Mouse (Mus musculus) embryo, embryonic 11 days (tissue): ENCODE data around the gene Gsk3a.
A peak's percentile ranks its signal among the peaks of the same experiment; 100 is the strongest.
"Not testable (repeated sequence)": the region's sequence is repeated elsewhere in the genome, so short reads cannot be mapped to it uniquely, and the experiment has no call there.

Experiments used
- DNase-seq: peaks from one replicate; pipeline ENCODE4 v3.0.0-alpha.2; 2015

The Gsk3a gene

GRCm38 (mm10) chr7:25272445-25273258 is 35.0 kb upstream of the Gsk3a start:
- no peak for DNase-seq

GRCm38 (mm10) chr7:25271651-25272444 is 34.2 kb upstream of the Gsk3a start:
- DNase-seq, result no peak

- no peak for DNase-seq
Observed at GRCm38 (mm10) chr7:25270652-25271633, 33.3 kb upstream of the Gsk3a start.

GRCm38 (mm10) chr7:25269545-25270271 is 32.1 kb upstream of the Gsk3a start:
- no peak for DNase-seq

GRCm38 (mm10) chr7:25269029-25269428 is 31.4 kb upstream of the Gsk3a start:
- no peak for DNase-seq

- no peak for DNase-seq
Observed at GRCm38 (mm10) chr7:25268588-25268987, 30.9 kb upstream of the Gsk3a start.

GRCm38 (mm10) chr7:25267751-25268463 is 30.3 kb upstream of the Gsk3a start:
- DNase-seq, result peak; percentile 100

GRCm38 (mm10) chr7:25267301-25267750 is 29.7 kb upstream of the Gsk3a start, which contains the start of gene Cic:
TSS of gene Cic (plus strand) at chr7:25267704.
- peak; percentile 100 for DNase-seq

GRCm38 (mm10) chr7:25266180-25266962 is 28.7 kb upstream of the Gsk3a start:
- no peak for DNase-seq

DNA sequence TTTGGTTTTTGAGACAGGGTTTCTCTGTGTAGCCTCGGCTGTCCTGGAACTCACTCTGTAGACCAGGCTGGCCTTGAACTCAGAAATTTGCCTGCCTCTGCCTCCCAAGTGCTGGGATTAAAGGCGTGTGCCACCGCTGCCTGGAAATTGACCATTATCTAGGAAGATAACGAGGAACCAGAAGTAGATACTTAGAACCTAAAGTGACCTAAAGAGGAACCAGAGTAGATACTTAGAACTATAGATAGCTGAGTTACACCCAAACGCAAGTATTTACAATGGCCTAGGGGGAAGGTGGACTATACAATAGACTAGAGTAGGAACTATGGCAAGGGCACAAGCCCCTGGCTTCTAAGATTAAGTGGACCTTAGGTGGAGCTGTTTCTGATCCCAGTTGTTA is 28.1 kb upstream of the Gsk3a start:
- DNase-seq, result not testable (repeated sequence)

DNA sequence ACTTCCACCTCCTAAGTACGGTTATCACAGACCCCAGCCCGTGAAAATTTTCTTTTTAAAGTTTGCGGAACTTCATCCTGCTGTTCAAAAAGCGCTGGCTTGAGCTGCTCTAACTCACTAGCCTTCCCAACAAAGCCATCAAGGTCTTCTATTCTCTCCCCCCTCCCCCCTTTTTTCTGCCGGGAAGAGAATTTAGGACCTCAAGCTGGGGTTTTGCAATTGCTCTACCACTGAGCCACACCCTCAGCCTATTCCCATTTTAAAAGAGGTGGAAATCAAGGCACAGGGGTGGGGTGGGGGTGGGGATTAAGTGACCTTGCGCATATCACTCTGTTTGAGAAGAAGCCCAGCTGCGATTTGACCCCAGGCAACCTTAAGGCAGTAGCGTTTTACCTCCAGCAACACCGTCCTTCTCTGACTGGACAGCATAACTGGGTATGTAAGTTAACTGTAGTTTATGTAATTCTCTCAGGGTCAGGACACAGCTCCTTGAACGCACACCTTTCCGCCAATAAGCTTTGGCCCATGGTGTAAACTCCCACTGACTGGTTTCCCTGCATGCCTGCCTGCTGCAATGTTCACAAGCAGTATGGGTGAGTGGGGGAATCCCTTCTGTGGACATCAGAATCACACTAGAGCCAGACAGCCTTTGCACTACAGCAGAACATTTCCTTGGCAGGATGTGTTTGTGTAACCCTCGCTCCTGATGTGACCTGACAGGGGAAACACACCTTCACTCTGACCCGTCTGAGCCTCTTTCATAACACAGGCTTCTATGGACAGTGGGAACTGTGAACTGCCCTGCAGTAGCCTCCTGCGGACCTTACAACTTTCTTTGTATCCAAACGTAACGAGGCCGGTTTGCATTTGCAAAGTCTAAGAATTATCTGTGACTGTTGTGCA is 26.6 kb upstream of the Gsk3a start:
- no peak for DNase-seq

DNA sequence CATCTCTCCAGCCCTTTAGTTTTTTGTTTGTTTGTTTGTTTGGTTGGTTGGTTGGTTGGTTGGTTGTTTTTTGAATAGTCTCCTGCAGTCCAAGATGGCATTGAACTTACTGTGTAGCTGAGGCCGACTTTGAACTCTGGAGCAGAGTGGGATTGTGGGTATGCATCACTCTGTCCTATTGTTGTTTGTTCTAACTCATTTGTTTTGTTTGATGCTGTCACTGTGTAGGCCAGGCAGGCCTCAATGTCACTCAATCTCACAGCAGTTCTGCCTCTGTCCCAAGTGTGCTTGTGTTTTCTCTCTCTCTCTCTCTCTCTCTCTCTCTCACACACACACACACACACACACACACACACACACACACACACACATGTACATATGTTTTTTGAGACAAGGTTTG is 24.2 kb upstream of the Gsk3a start:
- DNase-seq, result no peak

DNA sequence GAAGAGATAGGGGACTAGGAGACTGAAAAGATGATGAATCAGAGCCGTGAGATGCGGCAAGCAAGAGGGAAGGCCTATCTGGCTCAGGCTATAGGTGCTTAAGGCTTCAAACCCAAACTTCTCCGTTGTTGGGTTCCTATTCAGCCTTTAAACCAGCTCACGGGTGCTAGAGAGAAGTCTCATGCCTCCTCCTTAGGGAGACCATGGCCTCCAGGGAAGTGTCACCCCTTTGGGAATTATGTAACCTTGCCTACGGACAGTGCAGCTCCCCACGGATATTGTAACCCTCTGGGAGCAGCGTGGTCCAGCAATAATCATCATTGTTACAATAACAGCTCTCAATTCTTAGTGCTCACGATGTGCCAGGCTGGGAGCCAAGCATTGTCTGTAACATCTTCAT is 14.2 kb upstream of the Gsk3a start:
- no peak for DNase-seq

- peak; percentile 81 for DNase-seq
Observed at GRCm38 (mm10) chr7:25251071-25251791, 13.6 kb upstream of the Gsk3a start.

- DNase-seq, result peak; percentile 95
Observed at GRCm38 (mm10) chr7:25250141-25250972, 12.7 kb upstream of the Gsk3a start, which contains the start of gene Erf. TSS of gene Erf (minus strand) at chr7:25250761.

DNA sequence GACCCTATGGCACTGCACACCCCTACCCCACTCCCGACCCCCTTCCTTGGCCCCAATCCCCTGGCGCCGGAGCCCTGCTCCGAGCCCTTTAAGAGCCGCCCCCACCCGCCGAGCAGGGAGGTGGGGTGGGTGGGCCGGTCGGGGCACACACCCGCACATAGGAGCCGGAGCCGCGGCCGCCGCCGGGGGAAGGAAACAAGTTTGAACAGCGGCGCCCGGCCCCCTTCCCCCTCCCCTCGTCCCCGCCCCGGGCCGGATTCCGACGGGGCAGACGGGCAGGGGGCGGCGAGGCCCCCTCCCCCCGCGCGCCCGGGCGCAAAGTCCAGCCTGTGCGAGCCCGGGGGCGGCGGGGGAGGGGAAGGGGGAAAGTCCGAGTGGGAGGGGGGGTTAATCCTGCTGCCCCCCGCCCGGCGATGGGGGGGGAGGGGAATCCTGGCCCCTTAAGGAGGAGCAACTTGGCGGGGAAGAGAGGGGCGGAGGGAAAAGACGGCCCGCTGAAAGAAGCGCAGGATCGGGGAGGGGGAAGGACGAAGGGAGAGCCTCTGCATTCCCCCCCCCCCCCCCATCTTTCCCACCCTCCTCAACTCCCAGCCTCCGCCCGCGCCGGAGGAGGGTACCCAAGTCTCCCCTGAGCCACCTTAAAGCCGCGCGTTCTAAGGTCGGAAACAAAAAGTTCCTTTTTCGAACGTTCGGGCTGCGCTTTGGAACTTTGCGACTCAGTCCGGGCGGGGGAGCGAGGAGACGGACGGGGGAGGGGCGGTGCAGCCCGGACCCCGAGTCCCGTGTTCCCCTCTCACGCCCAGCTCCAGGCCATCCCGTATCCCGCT is 11.9 kb upstream of the Gsk3a start:
- peak; percentile 93 for DNase-seq
